Mouse (Mus musculus): ENCODE measurements around the gene Pigu.

DNA sequence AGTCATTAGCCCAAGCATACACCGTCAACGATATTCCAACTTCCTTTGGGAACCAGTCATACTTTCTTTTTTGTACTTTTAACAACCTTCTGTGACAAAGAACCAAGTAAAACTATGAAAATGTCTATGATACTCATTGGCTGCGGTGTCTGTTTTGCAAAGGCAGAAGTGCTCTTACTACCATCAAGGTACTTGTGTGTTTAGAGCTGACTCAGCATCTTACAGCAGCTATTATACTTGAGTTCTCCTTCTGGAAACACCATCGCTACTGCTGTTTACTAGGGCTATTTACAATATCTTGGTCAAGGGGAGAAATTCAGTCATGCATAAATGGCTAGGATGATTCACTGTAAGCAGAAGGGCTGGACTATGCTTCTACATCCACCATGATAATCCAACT is 44.7 kb upstream of the Pigu start:
- TF ChIP-seq CTCF (IDR thresholded peaks at IDR 0.05; ENCODE audit: extremely low read depth, insufficient read length, insufficient replicate concordance, low read depth, low read length) (no peak), POLR2A (IDR thresholded peaks at IDR 0.05; ENCODE audit: low read depth, low read length) (no peak)

Data from small intestine, adult 2 months (tissue).